Mouse (Mus musculus): ENCODE results near the gene H2afy2. TPM values are rescaled to one million over a fixed set of nuclear protein-coding genes. Genes with fewer than 3 reads are reported as not detected.

Gene H2afy2
- polyA plus RNA-seq, 1 experiment from 2014 or later, result 33.1 TPM

- DNase-seq (ENCODE audit: low read depth, low spot score), result no peak
- ATAC-seq, result no peak
- ChIA-PET POLR2A (no interaction called here), CTCF (no interaction called here)
- in situ Hi-C loops (cut with MboI; ENCODE audit: low pct_unique_long_range_greater_than_20kb), result no loop called here
- H3K27me3 ChIP-seq, result no peaks in the 10 kb centered on the region
- no peak for TF ChIP-seq CTCF (IDR thresholded peaks at IDR 0.05)
Observed at GRCm38 (mm10) chr10:61729181-61729580, 54.8 kb downstream of the H2afy2 start.

GRCm38 (mm10) chr10:61723271-61723670 lies 60.7 kb downstream of the H2afy2 start:
- CTCF ChIA-PET, result no interaction called here
- no peak for ATAC-seq
- in situ Hi-C loops (cut with MboI; ENCODE audit: low pct_unique_long_range_greater_than_20kb), result no loop called here
- POLR2A ChIA-PET, result no interaction called here
- TF ChIP-seq CTCF (IDR thresholded peaks at IDR 0.05), result no peak
- no peak for DNase-seq (ENCODE audit: low read depth, low spot score)
- H3K27me3 ChIP-seq, result no peaks in the 10 kb centered on the region

GRCm38 (mm10) chr10:61722215-61722614 lies 61.7 kb downstream of the H2afy2 start:
- CTCF ChIA-PET, result no interaction called here
- no peaks in the 10 kb centered on the region for H3K27me3 ChIP-seq
- ATAC-seq (no peak), DNase-seq (ENCODE audit: low read depth, low spot score) (no peak)
- no peak for TF ChIP-seq CTCF (IDR thresholded peaks at IDR 0.05)
- in situ Hi-C loops (cut with MboI; ENCODE audit: low pct_unique_long_range_greater_than_20kb), result no loop called here
- POLR2A ChIA-PET, result no interaction called here

GRCm38 (mm10) chr10:61720331-61720730 lies 63.6 kb downstream of the H2afy2 start:
- in situ Hi-C loops (cut with MboI; ENCODE audit: low pct_unique_long_range_greater_than_20kb), result no loop called here
- CTCF ChIA-PET, result interaction anchor here (1.1 kb wide), 1 partner anchor 20 kb away, joined by 3 read pairs; no protein-coding TSS in a partner anchor
- POLR2A ChIA-PET, result no interaction called here
- ATAC-seq (no peak), DNase-seq (ENCODE audit: low read depth, low spot score) (no peak)
- TF ChIP-seq CTCF (IDR thresholded peaks at IDR 0.05), result no peak
- no peaks in the 10 kb centered on the region for H3K27me3 ChIP-seq

- H3K27me3 ChIP-seq, result no peaks in the 10 kb centered on the region
- DNase-seq (ENCODE audit: low read depth, low spot score) (no peak), ATAC-seq (no peak)
- ChIA-PET POLR2A (interaction anchor here (0.5 kb wide), 1 partner anchor 13 kb away, joined by 4 read pairs; no protein-coding TSS in a partner anchor), CTCF (no interaction called here)
- in situ Hi-C loops (cut with MboI; ENCODE audit: low pct_unique_long_range_greater_than_20kb), result no loop called here
- TF ChIP-seq CTCF (IDR thresholded peaks at IDR 0.05), result no peak
Observed at GRCm38 (mm10) chr10:61717406-61718296, 66.3 kb downstream of the H2afy2 start.

GRCm38 (mm10) chr10:61715996-61716864 lies 67.7 kb downstream of the H2afy2 start:
- ChIA-PET POLR2A (interaction anchor here (0.6 kb wide), 2 partner anchors 267 to 702 kb away, joined by 3 read pairs; no protein-coding TSS in a partner anchor), CTCF (no interaction called here)
- H3K27me3 ChIP-seq, result no peaks in the 10 kb centered on the region
- TF ChIP-seq CTCF (IDR thresholded peaks at IDR 0.05), result no peak
- ATAC-seq, result peak; percentile 13
- in situ Hi-C loops (cut with MboI; ENCODE audit: low pct_unique_long_range_greater_than_20kb), result no loop called here
- no peak for DNase-seq (ENCODE audit: low read depth, low spot score)

GRCm38 (mm10) chr10:61715462-61715837 lies 68.5 kb downstream of the H2afy2 start:
- CTCF ChIA-PET, result no interaction called here
- no peaks in the 10 kb centered on the region for H3K27me3 ChIP-seq
- DNase-seq (ENCODE audit: low read depth, low spot score) (no peak), ATAC-seq (peak; percentile 9)
- TF ChIP-seq CTCF (IDR thresholded peaks at IDR 0.05), result no peak
- POLR2A ChIA-PET, result interaction anchor here (0.6 to 1.3 kb wide), 4 partner anchors 16 to 702 kb away, joined by 3 read pairs; no protein-coding TSS in a partner anchor
- in situ Hi-C loops (cut with MboI; ENCODE audit: low pct_unique_long_range_greater_than_20kb), result no loop called here

GRCm38 (mm10) chr10:61714771-61715461 lies 69.0 kb downstream of the H2afy2 start, which contains the start of gene Aifm2:
TSS of gene Aifm2 (plus strand) at chr10:61715263.
- no peaks in the 10 kb centered on the region for H3K27me3 ChIP-seq
- ChIA-PET POLR2A (interaction anchor here (0.6 to 1.3 kb wide), 2 partner anchors 15 to 20 kb away, joined by 3 read pairs; no protein-coding TSS in a partner anchor), CTCF (no interaction called here)
- TF ChIP-seq CTCF (IDR thresholded peaks at IDR 0.05), result no peak
- in situ Hi-C loops (cut with MboI; ENCODE audit: low pct_unique_long_range_greater_than_20kb), result no loop called here
- DNase-seq (ENCODE audit: low read depth, low spot score), result no peak
- ATAC-seq, result peak; percentile 72

- CTCF ChIA-PET, result no interaction called here
- no peak for ATAC-seq
- in situ Hi-C loops (cut with MboI; ENCODE audit: low pct_unique_long_range_greater_than_20kb), result no loop called here
- H3K27me3 ChIP-seq, result no peaks in the 10 kb centered on the region
- POLR2A ChIA-PET, result interaction anchor here (1.3 kb wide), 1 partner anchor 15 kb away, joined by 3 read pairs; no protein-coding TSS in a partner anchor
- no peak for TF ChIP-seq CTCF (IDR thresholded peaks at IDR 0.05)
- no peak for DNase-seq (ENCODE audit: low read depth, low spot score)
Observed at GRCm38 (mm10) chr10:61714146-61714545, 69.8 kb downstream of the H2afy2 start.

- in situ Hi-C loops (cut with MboI; ENCODE audit: low pct_unique_long_range_greater_than_20kb), result no loop called here
- CTCF ChIA-PET, result no interaction called here
- no peaks in the 10 kb centered on the region for H3K27me3 ChIP-seq
- DNase-seq (ENCODE audit: low read depth, low spot score) (no peak), ATAC-seq (no peak)
- no peak for TF ChIP-seq CTCF (IDR thresholded peaks at IDR 0.05)
- POLR2A ChIA-PET, result interaction anchor here (0.7 kb wide), 1 partner anchor 18 kb away, joined by 6 read pairs; no protein-coding TSS in a partner anchor
Observed at GRCm38 (mm10) chr10:61713601-61714000, 70.3 kb downstream of the H2afy2 start.
